Mouse (Mus musculus): ENCODE results near the gene Tmem25.
A peak's percentile ranks its signal among the peaks of the same experiment; 100 is the strongest.
"Not testable (repeated sequence)": the region's sequence is repeated elsewhere in the genome, so short reads cannot be mapped to it uniquely, and the experiment has no call there.

Gene Tmem25

DNA sequence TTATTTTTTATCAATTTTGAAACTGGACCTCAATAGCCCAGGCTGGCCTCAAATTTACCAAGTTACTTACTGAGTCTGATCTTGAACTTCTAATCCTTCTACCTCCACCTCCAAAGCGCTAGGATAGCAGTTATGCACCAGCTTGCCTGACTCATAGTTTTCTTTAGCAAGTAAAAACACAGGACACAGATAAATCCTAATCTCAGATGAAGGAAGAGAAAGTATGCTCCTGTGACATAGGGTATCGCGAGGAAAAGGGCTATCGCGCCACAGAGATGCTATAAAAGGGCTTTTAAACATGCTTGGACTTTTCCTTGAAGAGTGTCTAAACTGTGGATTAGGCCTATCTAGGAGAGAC is 26.7 kb downstream of the Tmem25 start:
- DNase-seq: peak; percentile 3

DNA sequence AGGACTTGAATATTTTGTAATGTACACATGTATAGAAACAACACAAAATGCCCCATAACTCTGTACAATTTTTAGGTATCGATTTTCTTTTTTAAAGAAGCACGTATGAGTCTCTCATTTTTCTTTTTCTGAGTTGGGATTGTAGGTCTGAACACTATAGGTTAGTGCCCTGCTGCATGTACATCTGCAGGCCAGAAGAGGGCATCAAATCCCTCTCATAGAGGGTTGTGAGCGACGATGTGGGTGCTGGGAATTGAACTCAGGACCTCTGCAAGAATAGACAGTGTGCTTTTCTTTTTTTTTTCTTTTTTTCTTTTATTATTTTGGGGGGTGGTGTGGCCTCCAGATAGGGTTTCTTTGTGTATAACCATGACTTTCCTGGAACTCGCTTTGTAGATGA is 27.7 kb downstream of the Tmem25 start:
- no peak for DNase-seq

DNA sequence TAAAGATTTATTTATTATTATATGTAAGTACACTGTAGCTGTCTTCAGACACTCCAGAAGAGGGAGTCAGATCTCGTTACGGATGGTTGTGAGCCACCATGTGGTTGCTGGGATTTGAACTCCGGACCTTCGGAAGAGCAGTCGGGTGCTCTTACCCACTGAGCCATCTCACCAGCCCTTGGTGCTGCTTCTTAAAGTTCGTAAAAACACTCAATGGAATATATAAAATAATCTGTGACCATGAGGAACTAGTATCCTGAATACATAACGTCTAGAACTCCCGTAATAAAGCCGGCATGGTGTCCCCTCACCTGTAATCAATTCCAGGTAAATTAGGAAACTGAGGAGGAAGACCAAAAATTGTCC is 31.1 kb downstream of the Tmem25 start:
- DNase-seq: not testable (repeated sequence)

DNA sequence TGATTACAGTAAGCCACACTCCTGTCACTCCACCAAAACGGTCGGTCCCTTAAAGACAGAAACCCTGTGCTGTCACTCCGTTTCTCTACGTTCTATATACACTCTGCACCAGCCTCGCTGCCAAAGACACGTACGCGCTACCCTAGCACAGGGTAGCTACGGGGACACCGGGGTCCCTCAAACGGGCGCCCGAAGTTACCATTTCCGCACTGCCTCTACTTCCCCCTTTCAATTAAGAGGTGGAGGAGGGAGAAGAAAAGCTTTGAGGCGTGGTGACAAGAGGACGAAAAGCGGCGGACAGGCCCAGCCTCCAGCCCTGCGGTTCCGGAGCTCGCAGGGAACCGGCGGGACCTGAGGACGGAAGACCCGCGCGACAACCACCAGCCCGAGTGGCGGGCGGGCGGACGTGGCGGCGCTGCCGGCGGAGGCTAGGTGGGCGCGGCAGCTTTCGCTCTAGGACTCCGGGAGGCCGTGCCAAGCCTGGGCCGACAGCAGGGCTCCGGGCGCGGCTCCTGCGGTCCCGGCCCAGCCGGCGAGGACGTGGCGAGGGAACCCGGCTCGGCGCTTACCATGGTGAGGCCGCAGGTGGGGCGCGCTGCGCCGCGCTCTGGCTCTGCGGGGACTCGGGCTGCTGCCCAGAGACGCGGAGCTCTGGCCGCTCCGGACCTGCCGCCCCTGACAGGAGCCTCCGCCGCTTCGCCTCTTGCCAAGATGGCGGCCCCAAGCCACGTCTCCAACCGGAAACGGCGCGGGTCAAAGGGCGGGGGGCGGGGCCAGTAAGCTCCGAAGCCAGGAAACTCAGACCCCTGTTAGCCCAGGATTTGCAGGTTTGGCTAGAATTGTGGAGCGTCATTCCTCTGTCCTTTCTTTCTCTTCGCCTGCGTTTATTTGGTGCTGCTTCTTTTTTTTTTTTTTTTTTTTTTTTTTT is 31.7 kb downstream of the Tmem25 start, which contains the start of the genes Arcn1 and Ift46:
Gene Arcn1, minus strand, starts transcription at position 745 of the 928 bp plus-strand sequence.
Gene Ift46, plus strand, starts transcription at position 808 of the 928 bp plus-strand sequence.
- peak; percentile 83 for DNase-seq

DNA sequence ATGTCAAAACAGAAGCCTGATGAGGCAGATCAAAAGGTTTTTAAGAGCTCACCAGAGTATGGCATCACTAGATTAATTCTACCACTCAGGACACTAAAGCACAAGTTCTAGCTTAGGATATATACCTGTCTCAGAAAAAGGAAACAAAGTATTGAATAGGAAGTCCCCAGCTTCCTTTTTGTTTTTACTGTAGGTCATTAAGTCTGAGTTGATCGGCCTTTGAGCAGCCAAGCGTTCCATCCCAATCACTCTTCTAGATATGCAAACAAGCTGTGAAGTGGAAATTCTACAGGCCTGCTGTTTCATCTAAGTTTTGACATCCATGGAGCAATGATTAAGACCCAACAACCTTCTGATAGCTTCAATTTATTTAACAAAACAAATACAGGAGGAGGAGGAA is 38.2 kb downstream of the Tmem25 start:
- no peak for DNase-seq

DNA sequence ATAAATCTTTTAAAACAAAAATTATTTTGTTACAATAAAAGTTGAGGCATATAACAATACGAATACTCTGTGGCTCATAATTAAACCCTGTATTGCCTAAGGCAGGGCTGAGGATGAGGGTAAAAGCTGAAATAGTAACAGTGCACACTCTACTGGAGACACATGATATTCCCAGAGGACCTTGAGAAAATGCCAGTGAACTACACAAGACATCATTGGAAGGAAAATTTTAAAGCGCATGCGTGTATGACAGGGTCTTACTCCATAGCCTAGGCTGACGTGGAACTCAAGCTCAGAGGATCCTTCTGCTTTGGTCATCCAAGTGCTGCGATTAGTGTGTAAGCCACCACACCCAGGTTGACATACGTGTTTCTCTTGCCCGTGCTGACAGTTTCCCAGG is 50.6 kb downstream of the Tmem25 start:
- DNase-seq: no peak

DNA sequence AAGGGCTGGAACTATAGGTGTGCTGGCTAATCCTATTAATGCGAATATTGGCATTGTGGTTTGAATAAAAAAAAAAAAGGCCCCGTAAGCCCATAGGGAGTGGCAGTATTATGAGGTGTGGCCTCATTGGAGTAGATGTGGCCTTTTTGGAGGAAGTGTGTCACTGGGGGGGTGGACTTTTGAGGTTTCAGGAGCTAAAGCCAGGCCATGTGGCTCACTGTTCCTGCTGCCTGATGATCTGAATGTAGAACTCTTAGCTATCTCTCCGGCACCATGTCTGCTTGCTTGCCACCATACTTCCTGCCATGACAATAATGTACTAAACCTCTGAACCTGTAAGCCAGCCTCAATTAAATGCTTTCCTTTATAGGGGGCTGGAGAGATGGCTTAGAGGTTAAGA is 51.8 kb downstream of the Tmem25 start:
- no peak for DNase-seq

DNA sequence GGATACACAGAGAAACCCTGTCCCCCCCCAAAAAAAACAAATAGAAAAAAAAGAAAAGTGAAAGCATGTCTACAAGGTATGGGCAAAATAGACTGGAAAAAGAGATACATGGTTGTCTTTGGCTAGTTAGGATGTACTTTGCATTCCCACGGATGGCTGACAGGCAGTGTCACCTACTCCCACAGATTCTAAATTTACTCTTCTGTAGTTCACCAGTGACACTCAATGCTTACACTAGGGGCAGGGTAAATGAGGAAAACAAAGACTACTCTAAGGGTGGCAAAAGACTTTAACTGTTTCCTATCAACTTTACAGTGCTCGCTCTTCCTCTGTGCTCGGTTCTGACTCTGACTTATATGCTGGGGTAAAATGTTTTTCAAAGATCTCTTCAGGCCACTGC is 52.4 kb downstream of the Tmem25 start:
- DNase-seq: no peak

DNA sequence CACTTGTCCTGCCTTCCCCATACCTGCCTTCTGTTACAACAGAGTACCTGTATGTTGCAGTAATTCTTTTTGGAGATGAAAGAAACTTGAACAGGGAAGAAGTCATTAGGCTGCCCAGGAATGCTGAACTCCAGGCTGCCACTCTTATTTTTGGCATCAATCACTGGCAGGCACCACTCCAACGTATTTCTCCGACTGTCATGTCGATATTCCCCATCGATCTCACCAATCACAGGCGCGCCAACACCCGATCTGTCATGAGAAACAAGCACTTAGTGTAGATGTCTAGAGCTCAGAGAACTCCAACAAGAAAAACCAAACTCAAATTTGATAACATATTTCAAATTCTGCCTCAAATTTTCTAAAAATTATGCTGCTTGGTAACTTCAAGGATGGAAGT is 53.7 kb downstream of the Tmem25 start:
- DNase-seq: no peak
